Mouse (Mus musculus): ENCODE data around the gene Itgb2l.
"Not testable (repeated sequence)": the region's sequence is repeated elsewhere in the genome, so short reads cannot be mapped to it uniquely, and the experiment has no call there.

Itgb2l gene

DNA sequence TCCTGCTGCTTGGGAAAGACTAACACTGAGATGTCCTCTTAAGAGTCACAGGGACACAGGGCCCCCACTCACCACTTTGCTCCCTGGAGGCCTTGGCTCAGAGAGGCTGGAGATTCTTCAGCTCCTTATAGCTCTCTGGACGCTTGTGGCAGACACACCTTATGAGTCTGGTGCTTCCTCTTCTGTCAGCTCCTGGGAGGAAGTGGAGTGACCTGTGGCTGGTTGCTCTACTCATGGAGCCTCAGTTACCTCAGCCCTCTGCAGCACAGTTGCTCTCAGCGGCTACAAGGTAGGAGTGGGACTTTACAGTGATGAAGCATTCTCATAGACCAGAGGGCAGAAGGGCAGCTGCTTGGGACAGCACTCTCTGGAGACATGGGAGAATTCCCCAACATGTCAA is at the start of gene Itgb2l:
Itgb2l (minus strand) TSS at position 152 of the 400 bp plus-strand sequence.
- no peak for DNase-seq (ENCODE audit: extremely low spot score)

DNA sequence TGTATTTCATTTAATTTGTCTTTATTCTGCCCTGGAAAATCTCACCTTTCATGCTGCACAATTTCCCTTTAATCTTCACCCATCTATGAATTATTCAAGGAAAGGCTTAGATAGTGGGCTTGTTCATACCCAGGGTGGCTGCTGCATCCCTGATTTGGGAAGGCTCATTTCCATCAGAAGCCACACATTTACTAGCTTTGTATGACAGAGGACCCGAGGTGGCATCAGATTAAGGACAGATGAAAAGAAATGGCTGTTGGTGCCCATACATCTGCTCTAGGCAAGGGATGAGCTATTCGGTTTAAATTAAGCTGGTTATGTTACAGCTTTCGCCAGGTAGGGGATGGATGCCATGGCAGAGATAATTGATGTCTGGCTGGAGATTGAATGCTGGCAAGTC is 48.1 kb upstream of the Itgb2l start:
- DNase-seq (ENCODE audit: extremely low spot score) = no peak

- DNase-seq (ENCODE audit: extremely low spot score) = no peak
Measured at GRCm38 (mm10) chr16:96488038-96488437, 44.6 kb upstream of the Itgb2l start.

GRCm38 (mm10) chr16:96487007-96487684 is 43.7 kb upstream of the Itgb2l start:
- DNase-seq (ENCODE audit: extremely low spot score) = no peak

DNA sequence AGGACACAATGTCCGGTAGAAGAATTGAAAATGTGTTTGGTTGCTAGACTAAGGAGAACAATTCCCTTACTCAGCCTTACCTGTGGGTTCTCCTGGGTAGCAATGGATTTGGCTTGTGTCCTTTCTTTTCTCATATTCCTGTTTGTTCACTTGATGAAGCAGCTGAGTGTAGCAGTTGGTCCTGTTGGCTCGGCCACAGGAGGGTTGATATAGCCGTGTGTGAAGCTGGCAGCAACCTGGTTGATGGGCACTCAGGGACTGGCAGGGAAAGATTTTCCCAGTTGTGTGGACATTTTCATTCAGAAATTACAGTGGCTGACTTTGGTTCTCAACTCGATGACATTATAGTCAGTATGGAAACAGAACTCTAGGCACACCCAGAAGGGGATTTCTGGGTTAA is 38.4 kb upstream of the Itgb2l start:
- no peak for DNase-seq (ENCODE audit: extremely low spot score)

DNA sequence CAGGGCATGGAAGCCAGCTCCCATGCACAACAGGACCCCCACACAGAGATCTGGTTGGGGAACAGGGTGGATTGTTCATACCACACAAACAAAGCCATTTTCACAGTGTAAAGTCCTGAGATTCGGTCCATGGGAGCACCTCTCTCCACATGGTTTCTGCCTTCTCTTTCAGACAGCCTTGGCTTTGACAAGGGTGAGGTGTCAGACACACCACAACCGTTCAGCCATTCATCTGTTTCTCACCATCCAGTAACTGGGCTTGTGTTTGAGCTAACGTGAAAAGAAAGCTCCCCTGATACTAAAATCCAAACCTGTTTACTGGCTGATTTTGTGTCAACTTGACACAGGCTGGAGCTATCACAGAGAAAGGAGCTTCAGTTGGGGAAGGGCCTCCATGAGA is 30.8 kb upstream of the Itgb2l start:
- no peak for DNase-seq (ENCODE audit: extremely low spot score)

DNA sequence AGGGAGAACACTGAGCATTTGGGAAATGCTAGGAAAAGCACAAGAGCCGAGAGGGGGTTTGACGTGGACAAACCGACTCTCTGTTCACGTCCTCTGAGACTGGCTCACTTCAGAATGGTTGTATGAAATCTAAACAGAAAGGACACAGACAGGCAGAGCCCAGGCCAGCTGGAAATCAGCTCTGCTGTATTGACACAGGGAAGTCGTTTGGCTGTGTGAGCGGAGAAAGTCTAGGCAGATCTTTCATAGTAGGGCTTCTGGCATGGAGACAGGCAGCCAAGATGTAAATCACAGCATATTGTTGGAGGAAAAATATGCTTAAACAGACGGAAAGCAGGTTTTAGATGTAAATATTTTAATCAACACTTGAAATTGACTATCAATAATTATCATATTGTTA is 29.4 kb upstream of the Itgb2l start:
- DNase-seq (ENCODE audit: extremely low spot score) = no peak

DNA sequence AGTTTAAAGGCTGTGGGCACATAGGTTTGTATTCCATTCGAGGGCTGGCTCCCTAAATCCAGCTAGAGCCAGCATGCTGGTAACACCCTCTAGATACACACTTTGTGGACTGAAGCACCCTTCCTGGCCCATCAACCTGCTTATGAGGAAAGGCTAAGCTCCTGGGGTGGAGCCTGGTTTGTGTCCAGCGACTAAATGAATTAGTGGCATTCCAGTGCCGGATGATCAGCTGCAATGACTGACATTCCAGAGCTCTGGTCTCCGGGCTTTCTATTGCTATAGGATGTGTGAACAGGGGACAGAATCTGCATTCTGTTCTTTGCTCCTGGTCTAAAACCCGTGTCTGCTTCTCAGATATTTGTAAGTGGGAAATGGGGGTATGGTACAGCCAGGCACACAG is 28.9 kb upstream of the Itgb2l start:
- no peak for DNase-seq (ENCODE audit: extremely low spot score)

- no peak for DNase-seq (ENCODE audit: extremely low spot score)
Measured at GRCm38 (mm10) chr16:96469640-96470039, 26.2 kb upstream of the Itgb2l start.

DNA sequence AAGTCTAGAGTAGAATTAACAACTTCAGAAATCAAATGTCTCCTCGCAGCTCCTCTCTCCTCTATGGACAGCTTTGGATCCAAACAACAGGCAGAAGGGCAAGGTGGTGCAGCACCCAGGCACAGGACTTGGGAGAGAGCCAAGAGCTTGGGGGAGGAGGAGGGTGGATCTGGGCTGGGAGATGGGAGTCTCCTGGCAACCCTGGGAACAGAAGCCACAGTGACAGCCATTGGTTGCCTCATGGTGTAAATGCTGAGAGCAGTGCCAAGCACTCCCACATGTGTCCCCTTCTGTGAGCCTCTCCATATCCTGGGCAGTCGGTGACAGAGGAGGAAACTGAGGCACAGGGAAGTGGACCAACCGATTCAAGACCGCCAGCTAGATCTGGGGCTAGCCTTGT is 25.3 kb upstream of the Itgb2l start:
- no peak for DNase-seq (ENCODE audit: extremely low spot score)

DNA sequence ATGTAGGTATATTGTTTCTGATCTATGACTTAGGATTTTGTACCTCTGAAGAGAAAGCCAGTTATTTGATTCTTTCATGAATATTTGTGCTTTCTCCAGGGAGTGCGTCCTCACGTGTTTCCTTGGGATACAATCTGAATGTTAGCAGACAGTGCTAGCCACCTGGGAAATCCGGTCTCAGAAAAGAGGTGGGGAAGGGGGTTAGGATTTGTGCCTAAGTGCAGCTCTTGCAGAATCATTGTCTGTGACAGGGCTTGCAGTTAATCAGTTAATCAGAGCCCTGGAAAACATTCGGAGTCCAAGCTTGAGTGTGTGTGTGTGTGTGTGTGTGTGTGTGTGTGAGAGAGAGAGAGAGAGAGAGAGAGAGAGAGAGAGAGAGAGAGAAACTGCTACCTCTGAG is 24.6 kb upstream of the Itgb2l start:
- DNase-seq (ENCODE audit: extremely low spot score) = no peak

GRCm38 (mm10) chr16:96467445-96467844 is 24.0 kb upstream of the Itgb2l start, which contains the start of gene Pcp4:
TSS of gene Pcp4 (plus strand) at chr16:96467606.
- DNase-seq (ENCODE audit: extremely low spot score) = peak; percentile 74

DNA sequence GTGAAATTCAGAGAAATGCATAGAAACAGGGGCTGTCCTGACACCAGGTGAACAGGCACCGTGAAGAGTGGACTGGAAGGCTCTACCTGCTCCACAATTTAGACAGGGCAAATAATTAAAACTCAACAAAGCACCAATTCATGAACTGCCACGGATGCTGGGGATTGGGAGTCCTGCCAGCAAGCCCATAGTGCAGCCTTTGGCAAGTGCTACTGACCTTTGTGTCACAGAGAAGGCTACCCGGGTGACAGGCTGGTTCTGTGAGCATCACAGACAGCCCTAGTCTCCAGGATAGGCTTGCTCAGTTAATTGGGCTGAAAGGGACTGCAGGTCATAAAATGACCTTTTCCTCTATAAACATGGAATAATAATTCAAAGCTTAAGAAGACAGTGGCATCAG is 17.4 kb upstream of the Itgb2l start:
- DNase-seq (ENCODE audit: extremely low spot score) = no peak

DNA sequence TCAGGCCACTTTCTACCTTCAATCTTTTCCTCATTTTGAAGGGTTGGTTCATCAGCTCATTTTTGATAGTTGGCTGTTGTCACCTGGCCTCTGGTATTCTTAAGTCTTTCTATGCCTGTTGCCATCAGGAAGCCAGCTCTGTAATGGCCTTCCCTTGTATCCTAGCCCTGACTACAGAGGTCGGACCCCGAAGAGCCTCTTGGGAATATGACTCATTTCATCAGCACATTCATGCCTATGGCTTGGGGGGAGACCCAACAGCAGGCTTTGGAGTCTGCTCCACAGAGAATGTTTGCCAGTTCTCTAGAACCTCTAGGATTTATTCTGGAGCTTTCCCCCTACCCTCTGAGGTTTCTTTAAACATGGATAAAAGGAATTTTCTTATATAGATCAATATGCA is 15.9 kb upstream of the Itgb2l start:
- no peak for DNase-seq (ENCODE audit: extremely low spot score)

DNA sequence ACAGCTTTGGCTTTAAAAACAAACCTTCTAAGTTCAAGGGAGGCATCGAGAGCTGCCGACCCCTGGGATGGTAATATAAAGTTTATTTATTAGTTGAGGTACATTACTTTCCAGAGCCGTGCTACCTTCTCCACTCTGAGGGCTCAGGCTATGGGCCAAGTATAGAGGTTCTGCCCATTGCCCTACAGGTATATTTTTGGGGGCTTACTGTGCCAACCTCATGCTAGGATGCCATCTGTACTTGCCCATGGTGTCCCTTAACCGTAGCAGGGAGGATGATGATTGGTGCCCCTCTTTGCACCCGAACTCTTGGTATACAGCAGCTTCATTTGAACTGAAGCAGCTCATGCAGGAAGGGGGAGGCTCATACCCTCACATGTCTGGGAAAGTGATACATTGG is 14.2 kb upstream of the Itgb2l start:
- DNase-seq (ENCODE audit: extremely low spot score) = no peak

- DNase-seq (ENCODE audit: extremely low spot score) = no peak
Measured at GRCm38 (mm10) chr16:96454086-96454485, 10.7 kb upstream of the Itgb2l start.

GRCm38 (mm10) chr16:96450871-96451270 is 7.5 kb upstream of the Itgb2l start:
- not testable (repeated sequence) for DNase-seq (ENCODE audit: extremely low spot score)

- no peak for DNase-seq (ENCODE audit: extremely low spot score)
Measured at GRCm38 (mm10) chr16:96441826-96442225, 1.6 kb downstream of the Itgb2l start.

GRCm38 (mm10) chr16:96440871-96441270 is 2.5 kb downstream of the Itgb2l start:
- no peak for DNase-seq (ENCODE audit: extremely low spot score)

GRCm38 (mm10) chr16:96439682-96440081 is 3.7 kb downstream of the Itgb2l start:
- no peak for DNase-seq (ENCODE audit: extremely low spot score)

- no peak for DNase-seq (ENCODE audit: extremely low spot score)
Measured at GRCm38 (mm10) chr16:96438946-96439345, 4.5 kb downstream of the Itgb2l start.

- DNase-seq (ENCODE audit: extremely low spot score) = no peak
Measured at GRCm38 (mm10) chr16:96434024-96434785, 9.2 kb downstream of the Itgb2l start.

- no peak for DNase-seq (ENCODE audit: extremely low spot score)
Measured at GRCm38 (mm10) chr16:96433266-96433665, 10.2 kb downstream of the Itgb2l start.
